Mouse (Mus musculus): Measurements from ENCODE around the gene Tulp1. TPM values are rescaled to one million over a fixed set of nuclear protein-coding genes. Genes with fewer than 3 reads are reported as not detected.
"Not testable (repeated sequence)": the region's sequence is repeated elsewhere in the genome, so short reads cannot be mapped to it uniquely, and the experiment has no call there.

The Tulp1 gene
- 2.8 and 4.0 TPM in 2 replicates for polyA plus RNA-seq (2016; fragmentation: Nextera tagmentation; extraction: Ambion mirVana)

DNA sequence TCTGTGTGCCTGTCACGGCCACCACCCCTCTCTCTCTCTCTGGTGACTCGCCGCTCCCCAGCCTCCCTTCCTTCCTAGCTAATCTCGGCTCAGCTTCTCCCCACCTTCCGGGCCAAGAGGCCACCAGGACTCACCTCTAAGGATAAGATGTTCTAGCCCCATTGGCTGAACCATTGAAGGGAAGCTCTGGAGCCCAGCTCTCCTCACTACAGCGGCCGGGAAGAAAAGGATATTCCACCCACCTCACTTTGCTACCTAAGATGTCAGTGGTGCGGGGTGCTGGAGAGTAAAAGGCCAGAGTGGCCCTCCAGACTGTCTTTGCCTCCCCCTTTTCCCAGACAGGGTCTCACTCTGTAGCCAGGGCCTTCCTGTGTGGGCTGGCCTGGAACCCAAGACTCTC lies at the start of gene Tulp1:
Gene Tulp1, minus strand, starts transcription at position 101 of the 400 bp plus-strand sequence.
- Histone ChIP-seq H3K4me1 (replicated peaks) (peaks cover 34% of the 10 kb centered on the region), H3K27ac (no peak within 1 kb of the TSS; the same call in 1 of the 2 replicates)
- WGBS = 19% methylated on average over 8 of the region's 8 CpGs

DNA sequence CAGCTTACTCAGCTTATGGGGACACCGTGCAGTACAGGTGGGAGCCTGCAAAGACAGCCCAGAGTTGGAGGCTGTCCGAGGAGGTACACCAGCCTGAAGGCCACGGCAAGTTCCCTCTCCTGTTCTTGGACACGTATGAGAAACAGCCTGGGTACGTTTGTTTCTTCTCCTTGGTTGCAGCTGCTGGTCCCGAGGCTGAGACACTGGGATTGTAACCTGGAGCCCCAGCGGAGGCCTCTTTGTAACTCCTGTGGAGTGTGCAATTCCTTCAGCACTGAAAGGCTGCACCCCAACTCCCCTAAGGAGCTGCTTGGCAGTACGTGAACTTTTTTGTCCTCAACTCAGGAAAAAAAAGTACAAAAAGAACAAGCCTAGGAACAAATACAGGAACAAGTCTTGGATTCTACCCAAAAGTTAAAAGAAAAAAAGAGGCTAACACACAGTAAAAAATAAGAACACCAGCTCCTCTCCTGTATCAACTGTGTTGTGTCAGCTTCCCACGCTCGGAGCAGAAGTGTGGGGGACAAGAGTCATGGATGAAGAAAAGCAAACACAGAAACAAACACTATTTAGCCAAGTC lies 46.4 kb upstream of the Tulp1 start:
- WGBS = 88% methylated on average over 10 of the region's 10 CpGs
- peaks cover 67% of the 10 kb centered on the region for H3K36me3 ChIP-seq

More for the DNA sequence above, at the start of gene Tulp1:
- no peaks in the 10 kb centered on the region for H3K36me3 ChIP-seq
- peaks cover 72% of the 10 kb centered on the region for H3K27me3 ChIP-seq (ENCODE audit: insufficient read depth, poor library complexity, severe bottlenecking)
- no peak for DNase-seq (ENCODE audit: low spot score)
- H3K4me3 ChIP-seq = peak within 1 kb of the TSS; percentile 56
- H3K9me3 ChIP-seq = no peaks in the 10 kb centered on the region

DNA sequence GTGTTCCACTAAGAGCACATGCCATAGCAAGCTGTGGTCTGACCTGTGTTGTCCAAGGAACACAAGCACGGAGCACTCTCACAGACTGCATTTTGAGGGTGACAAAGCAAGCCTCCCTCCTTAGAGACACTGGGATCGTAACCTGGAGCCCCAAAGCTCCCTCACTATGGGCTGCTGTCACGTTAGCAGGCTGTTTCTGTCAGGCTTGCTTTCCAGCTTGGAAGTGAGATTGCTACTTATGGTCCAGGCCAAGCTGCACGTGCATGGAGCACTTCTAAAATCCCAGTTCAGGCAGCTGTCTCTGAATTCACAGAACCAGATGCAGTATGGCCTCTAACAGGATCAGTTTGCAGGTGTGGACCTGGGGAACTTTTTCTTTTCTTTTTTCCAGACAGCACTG lies 45.7 kb upstream of the Tulp1 start:
- no peak overlapping the region for H3K27ac ChIP-seq
- H3K9me3 ChIP-seq = no peaks in the 10 kb centered on the region
- no peak overlapping the region for H3K4me3 ChIP-seq
- H3K4me1 ChIP-seq (replicated peaks) = no peaks in the 10 kb centered on the region
- H3K36me3 ChIP-seq = peaks cover 72% of the 10 kb centered on the region
- DNase-seq (ENCODE audit: low spot score) = no peak
- WGBS = 83% methylated on average over 4 of the region's 4 CpGs
- H3K27me3 ChIP-seq (ENCODE audit: insufficient read depth, poor library complexity, severe bottlenecking) = no peaks in the 10 kb centered on the region

More for the DNA sequence above, 46.4 kb upstream of the Tulp1 start:
- H3K27ac ChIP-seq = no peak overlapping the region
- no peaks in the 10 kb centered on the region for H3K27me3 ChIP-seq (ENCODE audit: insufficient read depth, poor library complexity, severe bottlenecking)
- H3K4me1 ChIP-seq (replicated peaks) = no peaks in the 10 kb centered on the region
- H3K4me3 ChIP-seq = no peak overlapping the region
- H3K9me3 ChIP-seq = no peaks in the 10 kb centered on the region
- no peak for DNase-seq (ENCODE audit: low spot score)

DNA sequence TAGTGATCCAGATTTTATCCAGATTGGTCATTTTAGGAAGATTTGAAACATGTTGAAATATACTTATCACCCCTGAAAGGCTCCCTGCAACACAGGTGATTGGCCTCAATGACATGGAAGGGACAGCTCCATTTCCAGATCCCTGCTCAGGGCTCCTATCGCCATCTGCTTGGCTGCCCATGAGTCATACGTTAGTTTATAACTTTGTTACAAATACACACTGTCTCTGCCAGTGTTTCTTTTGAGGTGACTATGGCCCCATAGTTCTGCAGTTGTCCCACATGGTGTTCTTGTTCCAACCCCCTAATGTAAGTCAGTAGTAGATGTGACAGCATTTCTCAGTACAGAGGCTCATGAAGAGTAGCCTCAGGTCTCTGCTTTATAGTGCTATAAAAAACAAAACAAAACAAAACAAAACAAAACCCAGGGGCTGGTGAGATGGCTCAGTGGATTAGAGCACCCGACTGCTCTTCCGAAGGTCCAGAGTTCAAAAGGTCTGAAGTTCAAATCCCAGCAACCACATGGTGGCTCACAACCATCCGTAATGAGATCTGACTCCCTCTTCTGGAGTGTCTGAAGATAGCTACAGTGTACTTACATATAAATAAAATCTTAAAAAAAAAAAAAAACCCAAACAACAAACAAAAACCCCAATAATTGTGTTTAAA lies 43.4 kb upstream of the Tulp1 start:
- peaks cover 71% of the 10 kb centered on the region for H3K36me3 ChIP-seq
- no peak for DNase-seq (ENCODE audit: low spot score)
- 81% methylated on average over 5 of the region's 5 CpGs for WGBS

DNA sequence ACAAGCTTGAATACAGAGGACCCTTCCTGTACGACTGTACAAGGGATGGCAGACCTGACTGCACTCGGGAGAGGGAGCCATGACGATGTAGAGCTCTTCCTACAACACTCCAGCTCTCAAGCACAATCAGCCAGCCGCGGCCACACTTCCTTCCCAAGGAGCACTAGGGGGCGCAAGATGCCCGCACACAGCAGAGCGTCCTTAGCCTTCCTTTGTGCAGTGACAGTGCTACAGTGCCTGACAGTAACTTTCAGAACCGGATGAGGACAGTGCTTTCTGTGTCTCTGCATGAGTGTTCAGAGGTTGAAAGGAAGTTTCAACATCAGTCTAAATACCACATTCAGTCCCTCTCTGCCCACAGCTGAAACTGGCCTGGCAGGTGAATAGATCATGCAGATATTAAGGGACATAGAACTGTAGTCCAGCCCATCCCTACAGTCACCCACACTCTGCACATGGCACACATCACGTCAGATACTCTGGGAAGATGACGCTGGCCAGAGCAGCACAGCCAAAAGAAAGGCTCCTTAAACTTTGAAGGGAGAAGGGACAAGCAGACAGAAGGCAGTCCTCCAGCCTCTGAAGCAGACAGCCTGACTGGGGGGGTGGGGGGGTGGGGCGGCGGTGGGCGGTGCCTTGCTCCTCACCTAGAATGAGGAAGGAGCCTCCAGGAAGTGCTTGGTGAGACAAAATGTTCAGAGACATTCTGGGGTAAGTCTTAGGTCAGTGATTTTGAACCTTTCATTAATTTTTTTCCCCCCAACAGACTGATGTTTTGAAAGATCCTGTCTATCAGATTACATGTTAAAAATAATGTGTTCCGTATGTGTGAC lies 42.6 kb upstream of the Tulp1 start:
- Histone ChIP-seq H3K9me3 (no peaks in the 10 kb centered on the region), H3K27me3 (ENCODE audit: insufficient read depth, poor library complexity, severe bottlenecking) (no peaks in the 10 kb centered on the region), H3K4me1 (replicated peaks) (no peaks in the 10 kb centered on the region), H3K36me3 (peaks cover 69% of the 10 kb centered on the region), H3K4me3 (no peak overlapping the region), H3K27ac (no peak overlapping the region)
- 51% methylated on average over 15 of the region's 15 CpGs for WGBS
- peak; percentile 67 for DNase-seq (ENCODE audit: low spot score)

More for the DNA sequence above, 43.4 kb upstream of the Tulp1 start:
- H3K9me3 ChIP-seq = no peaks in the 10 kb centered on the region
- H3K4me3 ChIP-seq = no peak overlapping the region
- no peaks in the 10 kb centered on the region for H3K4me1 ChIP-seq (replicated peaks)
- no peak overlapping the region for H3K27ac ChIP-seq
- no peaks in the 10 kb centered on the region for H3K27me3 ChIP-seq (ENCODE audit: insufficient read depth, poor library complexity, severe bottlenecking)

DNA sequence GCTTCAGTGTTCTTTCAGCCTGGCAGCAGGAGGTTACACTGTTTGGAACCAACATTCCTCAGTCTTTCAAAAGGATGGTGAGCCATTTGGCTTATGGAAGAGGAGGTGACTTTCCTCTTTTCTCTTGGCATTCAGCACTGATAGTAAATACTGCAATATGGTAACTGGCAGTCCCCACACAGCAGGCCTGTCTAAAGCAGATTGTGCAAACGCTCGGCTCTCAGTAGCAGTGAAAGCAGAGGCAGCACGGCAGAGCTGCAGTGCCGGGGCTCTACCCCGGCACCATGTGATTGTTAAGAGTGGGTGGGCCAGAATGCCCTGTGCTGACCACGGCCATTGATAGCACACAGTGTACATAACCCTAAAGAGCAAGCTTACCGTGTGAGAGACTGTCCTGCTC lies 41.4 kb upstream of the Tulp1 start:
- H3K27ac ChIP-seq = no peak overlapping the region
- no peak overlapping the region for H3K4me3 ChIP-seq
- WGBS = 90% methylated on average over 7 of the region's 7 CpGs
- H3K4me1 ChIP-seq (replicated peaks) = no peaks in the 10 kb centered on the region
- DNase-seq (ENCODE audit: low spot score) = no peak
- no peaks in the 10 kb centered on the region for H3K9me3 ChIP-seq
- no peaks in the 10 kb centered on the region for H3K27me3 ChIP-seq (ENCODE audit: insufficient read depth, poor library complexity, severe bottlenecking)
- H3K36me3 ChIP-seq = peaks cover 67% of the 10 kb centered on the region

DNA sequence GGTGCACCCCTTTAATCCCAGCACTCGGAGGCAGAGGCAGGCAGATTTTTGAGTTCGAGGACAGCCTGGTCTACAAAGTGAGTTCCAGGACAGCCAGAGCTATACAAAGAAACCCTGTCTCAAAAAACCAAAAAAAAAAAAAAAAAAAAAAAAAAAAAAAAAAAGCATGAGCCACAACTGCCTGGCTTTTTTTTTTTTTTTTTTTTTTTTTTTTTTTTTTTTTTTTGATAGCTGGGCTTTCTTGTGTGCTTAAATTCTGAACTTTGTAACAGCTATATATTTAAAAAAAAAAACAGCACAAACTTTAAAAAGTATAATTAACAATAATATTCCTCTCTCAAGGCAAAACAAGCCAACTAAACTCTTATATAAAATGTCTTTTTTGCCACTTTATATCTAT lies 39.7 kb upstream of the Tulp1 start:
- not testable (repeated sequence) for H3K27ac ChIP-seq; DNase-seq (ENCODE audit: low spot score); H3K27me3 ChIP-seq (ENCODE audit: insufficient read depth, poor library complexity, severe bottlenecking); H3K9me3 ChIP-seq; H3K4me1 ChIP-seq (replicated peaks); H3K4me3 ChIP-seq
- peaks cover 68% of the 10 kb centered on the region for H3K36me3 ChIP-seq
- WGBS = 95% methylated on average over 2 of the region's 2 CpGs

DNA sequence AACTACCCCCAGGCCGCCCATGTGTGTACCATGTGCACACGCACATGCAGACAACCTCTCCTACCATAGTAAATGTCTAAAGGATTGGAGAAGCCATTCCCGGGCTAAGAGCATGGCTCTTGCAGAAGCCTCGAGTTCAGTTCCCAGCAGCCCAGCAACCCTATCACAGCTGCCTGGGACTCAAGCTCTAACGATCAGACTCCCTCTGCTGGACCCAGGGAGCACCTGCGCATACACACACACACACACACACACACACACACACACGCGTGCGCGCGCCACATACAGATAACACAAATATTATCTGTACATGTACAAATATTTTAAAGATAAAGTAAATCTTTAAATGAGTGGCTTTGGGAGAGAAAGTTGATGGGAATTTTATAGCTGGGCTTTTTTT lies 39.3 kb upstream of the Tulp1 start:
- WGBS = 97% methylated on average over 11 of the region's 11 CpGs
- no peak overlapping the region for H3K27ac ChIP-seq
- H3K36me3 ChIP-seq = peaks cover 72% of the 10 kb centered on the region
- no peak for DNase-seq (ENCODE audit: low spot score)
- H3K4me1 ChIP-seq (replicated peaks) = no peaks in the 10 kb centered on the region
- H3K27me3 ChIP-seq (ENCODE audit: insufficient read depth, poor library complexity, severe bottlenecking) = no peaks in the 10 kb centered on the region
- H3K4me3 ChIP-seq = no peak overlapping the region
- H3K9me3 ChIP-seq = no peaks in the 10 kb centered on the region

DNA sequence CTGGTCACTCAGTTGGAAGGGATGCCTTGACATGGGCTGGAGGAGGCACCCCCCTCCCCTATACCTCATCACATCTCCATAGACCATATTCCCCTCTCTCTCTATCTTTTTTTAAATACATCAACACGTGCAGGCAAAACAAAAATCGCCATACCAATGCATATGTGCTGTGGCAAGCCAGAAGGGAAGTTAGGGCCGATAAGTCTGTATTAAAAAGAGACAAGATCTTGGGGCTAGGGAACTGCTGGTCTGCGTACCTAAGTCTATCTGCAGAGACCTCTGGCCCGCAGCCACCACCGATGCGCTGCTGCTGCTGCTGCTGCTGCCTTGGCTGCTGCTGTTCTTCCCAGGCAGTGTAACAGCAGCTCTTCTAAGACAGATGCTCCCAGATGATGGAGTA lies 30.0 kb upstream of the Tulp1 start:
- H3K27me3 ChIP-seq (ENCODE audit: insufficient read depth, poor library complexity, severe bottlenecking) = no peaks in the 10 kb centered on the region
- H3K9me3 ChIP-seq = no peaks in the 10 kb centered on the region
- DNase-seq (ENCODE audit: low spot score) = no peak
- H3K36me3 ChIP-seq = peaks cover 30% of the 10 kb centered on the region
- no peak overlapping the region for H3K27ac ChIP-seq
- peaks cover 12% of the 10 kb centered on the region for H3K4me1 ChIP-seq (replicated peaks)
- no peak overlapping the region for H3K4me3 ChIP-seq
- WGBS = 86% methylated on average over 7 of the region's 7 CpGs

DNA sequence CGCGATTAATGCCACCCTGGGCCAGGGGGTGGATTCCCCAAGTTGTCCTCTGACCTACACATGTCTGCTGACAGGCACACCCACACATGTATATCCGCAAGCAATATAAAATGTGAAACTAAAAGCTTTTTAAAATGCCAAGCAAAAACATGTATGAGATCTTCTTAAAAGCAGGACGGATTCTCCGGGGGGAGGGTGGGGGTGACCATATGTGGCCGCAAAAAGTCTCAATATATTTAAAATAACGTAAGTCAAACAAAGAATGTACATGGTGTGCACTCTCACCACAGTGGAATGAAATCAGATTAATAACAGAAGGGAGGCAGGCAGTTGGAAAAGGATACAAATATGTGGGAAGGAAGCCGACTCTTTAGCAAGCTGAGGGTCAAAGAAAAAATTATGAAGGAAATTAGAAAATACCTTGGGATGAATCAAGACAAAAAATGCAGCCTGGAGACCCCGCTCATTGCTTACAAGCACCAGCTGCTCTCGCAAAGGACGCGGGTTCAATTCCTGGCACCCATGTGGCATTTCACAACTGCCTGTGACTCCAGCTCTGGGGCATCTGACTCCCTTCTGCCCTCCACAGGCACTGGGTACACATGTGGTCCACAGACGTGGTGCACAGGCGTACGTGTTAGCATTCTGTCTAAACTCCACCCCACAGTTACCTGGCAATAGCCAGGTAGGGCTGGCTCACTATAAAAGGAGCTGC lies 29.2 kb upstream of the Tulp1 start:
- peaks cover 12% of the 10 kb centered on the region for H3K4me1 ChIP-seq (replicated peaks)
- no peak overlapping the region for H3K4me3 ChIP-seq
- peaks cover 22% of the 10 kb centered on the region for H3K36me3 ChIP-seq
- no peak for DNase-seq (ENCODE audit: low spot score)
- WGBS = 85% methylated on average over 15 of the region's 15 CpGs
- H3K9me3 ChIP-seq = no peaks in the 10 kb centered on the region
- no peak overlapping the region for H3K27ac ChIP-seq
- H3K27me3 ChIP-seq (ENCODE audit: insufficient read depth, poor library complexity, severe bottlenecking) = peaks cover 4% of the 10 kb centered on the region; the same call in 1 of the 2 replicates

DNA sequence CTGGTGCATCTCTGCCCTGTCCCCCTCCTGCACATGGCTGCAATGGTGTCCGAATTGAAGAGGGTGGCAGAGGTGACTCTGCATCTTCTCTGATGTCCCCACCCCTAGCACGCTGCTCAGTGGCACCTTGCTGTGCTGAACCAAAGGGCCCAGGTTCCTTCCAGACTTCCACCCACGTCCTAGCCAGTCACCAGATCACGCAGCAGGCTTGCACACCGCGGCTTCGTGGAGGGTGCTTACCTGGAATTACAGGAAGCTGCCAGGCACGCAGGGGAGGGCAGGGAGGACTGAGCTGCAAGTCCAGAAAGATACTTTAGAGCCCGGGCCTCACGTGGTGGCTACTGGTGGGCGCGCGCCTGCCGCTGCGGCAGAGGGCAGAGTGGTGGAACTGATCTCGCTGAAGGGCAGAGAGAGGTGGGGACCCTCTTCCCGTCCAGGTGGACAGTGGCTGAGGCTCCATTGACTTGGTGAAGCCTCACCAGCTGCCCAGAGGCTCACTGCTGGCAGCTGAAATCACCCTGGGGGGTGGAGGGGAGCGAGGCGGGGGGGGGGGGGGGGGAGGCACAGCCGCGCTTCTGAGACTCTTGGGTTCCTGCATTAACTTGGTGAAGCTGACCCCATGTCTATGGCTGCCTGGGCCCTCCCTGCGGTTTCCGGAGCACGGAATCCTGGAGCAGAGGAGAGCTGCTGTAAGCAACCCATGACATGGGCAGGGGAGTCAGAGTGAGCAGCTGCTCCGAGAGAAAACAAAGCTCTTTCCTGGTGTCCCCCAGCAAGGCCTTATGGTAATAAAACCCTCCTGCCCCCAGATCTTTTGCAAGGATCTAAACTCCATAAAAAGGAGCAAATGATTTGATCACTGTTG lies 26.8 kb upstream of the Tulp1 start:
- 7% methylated on average over 25 of the region's 25 CpGs for WGBS
- DNase-seq (ENCODE audit: low spot score) = no peak
- Histone ChIP-seq H3K36me3 (peaks cover under 1% of the 10 kb centered on the region; the same call in 1 of the 2 replicates), H3K9me3 (no peaks in the 10 kb centered on the region), H3K4me1 (replicated peaks) (peaks cover 16% of the 10 kb centered on the region), H3K4me3 (peak overlapping the region; percentile 23; the same call in 1 of the 2 replicates), H3K27ac (peak overlapping the region; percentile 24), H3K27me3 (ENCODE audit: insufficient read depth, poor library complexity, severe bottlenecking) (peaks cover 25% of the 10 kb centered on the region)

DNA sequence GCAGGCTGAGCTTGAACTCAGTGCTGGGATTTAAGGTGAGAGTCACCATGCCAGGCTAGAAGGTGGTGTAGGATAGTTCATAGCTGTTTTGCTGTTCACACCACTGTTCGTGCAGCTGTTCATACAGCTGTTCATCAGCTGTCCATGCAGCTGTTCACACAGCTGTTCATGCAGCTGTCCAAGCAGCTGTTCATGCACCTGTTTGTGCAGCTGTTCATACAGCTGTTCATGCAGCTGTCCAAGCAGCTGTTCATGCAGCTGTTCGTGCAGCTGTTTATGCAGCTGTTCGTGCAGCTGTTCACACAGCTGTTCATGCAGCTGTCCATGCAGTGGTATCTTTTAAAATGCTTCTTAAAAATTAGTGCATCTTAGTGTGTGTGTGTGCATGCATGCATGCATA lies 23.5 kb upstream of the Tulp1 start:
- no peaks in the 10 kb centered on the region for H3K9me3 ChIP-seq
- no peak overlapping the region for H3K27ac ChIP-seq
- H3K36me3 ChIP-seq = no peaks in the 10 kb centered on the region
- DNase-seq (ENCODE audit: low spot score) = no peak
- H3K4me3 ChIP-seq = no peak overlapping the region
- peaks cover 36% of the 10 kb centered on the region for H3K27me3 ChIP-seq (ENCODE audit: insufficient read depth, poor library complexity, severe bottlenecking)
- peaks cover 21% of the 10 kb centered on the region for H3K4me1 ChIP-seq (replicated peaks)
- WGBS = 89% methylated on average over 3 of the region's 3 CpGs
